Mouse (Mus musculus) adrenal gland, adult 8-10 months (tissue): ENCODE measurements at regions not wholly inside any gene's neighbourhood (a gene's known extent, or its start where the extent isn't known, plus 50 kb on each side); places are given as distances from the start of the nearest gene placed in this dataset.

ENCODE experiments used
- DNase-seq: peaks from one replicate; pipeline ENCODE4 v3.0.0; 2022

GRCm38 (mm10) chr11:20463173-20463681, 79.8 kb upstream of the Sertad2 start:
- DNase-seq: no peak

GRCm38 (mm10) chr11:20464564-20464963, 78.5 kb upstream of the Sertad2 start:
- DNase-seq: no peak

DNA sequence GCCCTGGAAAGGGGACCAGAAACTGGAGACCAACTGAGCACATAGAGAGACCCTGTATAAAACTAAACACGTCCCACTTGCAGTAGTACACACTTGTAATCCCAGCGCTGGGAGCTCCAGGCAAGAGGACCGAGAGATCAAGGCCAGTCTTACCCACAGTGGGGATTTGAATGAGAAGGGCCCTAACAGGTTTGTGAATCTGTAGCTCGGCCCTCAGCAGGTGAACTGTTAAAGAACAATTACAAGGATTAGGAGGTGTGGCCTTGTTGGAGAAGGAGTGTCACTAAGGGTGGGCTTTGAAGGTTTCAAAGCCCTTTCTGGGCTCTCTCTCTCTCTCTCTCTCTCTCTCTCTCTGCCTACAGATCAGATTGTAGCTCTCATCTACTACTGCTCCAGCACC, 76.5 kb upstream of the Sertad2 start:
- no peak for DNase-seq

- DNase-seq: no peak
These were observed 74.6 kb upstream of the Sertad2 start for GRCm38 (mm10) chr11:20468319-20469018.

DNA sequence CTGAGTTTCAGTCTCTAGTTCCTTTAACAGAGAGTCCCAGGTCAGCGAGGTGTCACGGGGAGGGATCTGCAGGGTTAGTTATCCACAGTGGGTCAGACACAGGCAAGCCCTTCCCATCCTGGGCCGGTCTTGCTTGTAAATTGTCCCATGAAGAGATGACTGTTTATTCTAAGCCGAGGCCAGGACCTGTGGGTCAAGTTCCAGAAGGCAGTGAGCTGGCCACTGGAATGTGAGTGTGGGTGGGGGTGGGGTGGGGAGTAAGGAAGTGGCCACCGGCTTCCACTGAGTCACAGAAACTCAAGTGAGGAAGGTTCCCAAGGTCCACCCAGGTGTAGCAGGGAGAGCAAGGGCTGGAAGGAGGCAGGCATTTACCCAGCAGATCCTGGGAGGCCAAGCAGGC, 73.7 kb upstream of the Sertad2 start:
- no peak for DNase-seq

DNA sequence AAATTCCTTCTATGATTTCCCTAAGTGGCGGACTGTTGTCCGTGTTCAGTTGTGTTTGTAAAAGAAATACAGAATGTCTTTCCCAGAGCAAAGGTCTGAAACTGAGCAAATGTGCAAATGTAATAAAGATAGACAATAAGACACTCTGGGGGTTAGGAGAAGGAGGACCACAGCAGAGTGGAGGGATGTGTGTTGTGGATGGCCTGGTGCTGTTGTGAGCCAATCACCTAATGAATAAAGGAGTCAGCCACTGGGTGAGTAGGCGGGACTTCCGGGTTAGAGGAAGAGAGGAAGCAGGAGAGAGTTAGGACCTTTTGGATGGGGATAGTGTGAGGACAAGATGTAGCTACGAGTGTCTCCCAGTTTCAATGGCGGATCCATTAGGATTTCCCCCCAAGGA, 72.7 kb upstream of the Sertad2 start:
- DNase-seq: no peak

DNA sequence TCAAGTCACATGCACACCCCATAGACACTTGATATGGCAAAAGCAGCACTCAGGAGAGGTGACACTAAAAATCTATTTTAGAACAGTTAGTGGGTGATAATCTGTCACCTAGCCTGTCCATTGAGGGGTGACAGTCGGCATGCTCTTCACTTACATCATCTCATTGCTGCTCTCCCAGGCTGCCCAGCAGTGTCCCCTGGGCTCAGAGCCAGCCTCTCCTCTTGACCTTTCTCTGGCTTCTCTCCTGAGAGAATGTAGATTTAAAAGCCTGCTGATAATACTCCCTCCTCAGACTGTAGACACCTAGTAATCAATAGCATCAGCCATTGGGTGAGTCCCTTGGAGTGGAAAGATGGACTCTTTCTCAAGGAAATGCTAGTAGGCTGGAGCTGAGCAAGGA, 70.7 kb upstream of the Sertad2 start:
- no peak for DNase-seq

GRCm38 (mm10) chr11:20475629-20476028, 67.4 kb upstream of the Sertad2 start:
- no peak for DNase-seq

GRCm38 (mm10) chr11:20476494-20476893, 66.6 kb upstream of the Sertad2 start:
- no peak for DNase-seq

- peak; percentile 77 for DNase-seq
These were observed 65.6 kb upstream of the Sertad2 start for GRCm38 (mm10) chr11:20477183-20478037.

- DNase-seq: no peak
These were observed 62.4 kb upstream of the Sertad2 start for GRCm38 (mm10) chr11:20480632-20481031.

DNA sequence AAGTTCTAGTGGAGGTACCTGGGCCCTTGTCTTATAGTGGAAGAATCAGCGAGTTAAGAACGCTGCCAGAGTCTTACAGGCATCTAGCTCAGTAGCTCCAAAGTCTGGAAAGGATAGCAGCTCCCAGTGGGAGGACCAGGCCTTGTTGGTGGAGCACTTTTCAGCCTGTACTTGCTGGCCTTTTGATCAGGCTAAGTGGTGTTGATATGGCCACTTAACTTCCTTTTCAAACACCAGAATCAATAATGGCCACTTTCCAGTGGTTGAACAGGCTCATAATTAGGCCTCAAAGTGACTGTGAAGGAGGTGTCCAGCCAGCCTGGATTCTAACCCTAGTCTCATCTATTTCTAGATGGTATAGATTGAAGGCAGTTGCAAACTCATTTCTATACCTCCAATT, 57.7 kb upstream of the Sertad2 start:
- no peak for DNase-seq
